In the genomic region with DNA sequence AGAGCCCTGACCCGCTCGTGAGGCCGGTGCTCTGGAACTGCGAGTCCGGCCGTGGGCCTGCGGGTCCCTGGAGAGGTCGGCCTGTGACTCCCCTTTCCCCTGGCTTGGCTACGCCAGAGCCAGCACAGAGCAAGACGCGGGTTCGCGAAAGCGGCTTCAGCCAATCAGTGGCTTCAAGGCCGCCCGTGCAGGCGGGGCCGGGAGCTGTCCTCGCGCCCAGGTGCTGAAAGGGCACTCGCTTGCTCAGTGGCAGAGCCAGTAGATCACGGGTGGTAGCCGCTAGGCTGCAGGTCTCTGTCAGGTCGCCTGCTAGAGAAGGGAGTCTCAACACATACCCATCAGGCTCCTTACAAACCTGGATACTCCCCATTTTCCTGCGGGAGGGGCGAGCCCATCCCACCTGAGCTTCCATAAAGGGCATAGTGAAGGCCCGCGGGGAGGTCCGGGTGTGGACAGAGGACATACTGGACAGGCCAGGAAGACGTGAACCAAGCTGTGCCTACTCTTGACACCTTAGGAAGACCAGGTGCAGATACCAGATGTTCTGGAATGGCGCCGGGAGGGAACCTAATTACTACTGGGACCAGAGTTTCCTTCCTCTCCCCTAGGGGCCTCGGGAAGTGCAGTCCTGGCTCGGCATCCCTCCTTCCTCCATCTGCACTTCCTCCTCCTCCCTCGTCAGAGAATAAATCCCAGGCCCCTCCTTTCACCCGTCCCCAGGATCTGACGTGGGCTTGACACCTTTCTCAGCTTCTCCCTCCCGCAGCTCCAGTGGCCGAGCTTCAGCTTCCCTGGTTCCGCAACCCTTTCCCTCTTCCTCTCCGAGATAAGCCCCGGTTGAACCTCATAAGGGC, we compare ENCODE assay signal across 8 mouse cellular contexts. TPM values are rescaled to one million over a fixed set of nuclear protein-coding genes. Genes with fewer than 3 reads are reported as not detected.
A peak's percentile ranks its signal among the peaks of the same experiment; 100 is the strongest.
DNase-seq lines count a peak whose midpoint lies in the region; ATAC-seq and TF ChIP-seq lines count a peak whose summit lies in the region.

Sez6l2 (plus strand) TSS at position 771 of the 854 bp plus-strand sequence.

- no peaks in the 10 kb centered on the region for H3K36me3 ChIP-seq in ES-Bruce4 (ENCODE audit: control insufficient read depth, insufficient read depth, low read length, poor library complexity, severe bottlenecking)
- peaks cover 7% of the 10 kb centered on the region for H3K36me3 ChIP-seq in forebrain, embryonic 12.5 days (replicated peaks)
- H3K36me3 ChIP-seq in heart, postnatal 0 days (replicated peaks; ENCODE audit: control insufficient read depth, insufficient read depth, low read length), result peaks cover 4% of the 10 kb centered on the region; the same call in 1 of the 2 replicates
- 0 out of 2 replicates have a peak, but pooled peaks cover 3% of the 10 kb centered on the region for H3K36me3 ChIP-seq in liver, postnatal 0 days (replicated peaks; ENCODE audit: insufficient read depth, low read length)
- peaks cover 8% of the 10 kb centered on the region; the same call in 1 of the 2 replicates for H3K36me3 ChIP-seq in neural tube, embryonic 14.5 days (ENCODE audit: control insufficient read depth, insufficient read depth, low read length)
- peaks cover 2% of the 10 kb centered on the region for H3K36me3 ChIP-seq in testis, adult 2 months (ENCODE audit: control insufficient read depth, insufficient read depth, low read length)

- WGBS in forebrain, embryonic 12.5 days, result under 1% methylated on average over 41 of the region's 42 CpGs
- 1% methylated on average over 41 of the region's 42 CpGs for WGBS in heart, postnatal 0 days
- WGBS in liver, postnatal 0 days (ENCODE audit: insufficient replicate concordance), result 2% methylated on average over 42 of the region's 42 CpGs
- under 1% methylated on average over 42 of the region's 42 CpGs for WGBS in neural tube, embryonic 14.5 days

- H3K9me3 ChIP-seq in ES-Bruce4 (replicated peaks; ENCODE audit: control insufficient read depth, insufficient read depth, low read length, poor library complexity, severe bottlenecking), result no peaks in the 10 kb centered on the region
- no peaks in the 10 kb centered on the region for H3K9me3 ChIP-seq in forebrain, embryonic 12.5 days
- H3K9me3 ChIP-seq in heart, postnatal 0 days (replicated peaks; ENCODE audit: control insufficient read depth, low read length), result no peaks in the 10 kb centered on the region
- H3K9me3 ChIP-seq in liver, postnatal 0 days (ENCODE audit: low read length), result no peaks in the 10 kb centered on the region
- no peaks in the 10 kb centered on the region for H3K9me3 ChIP-seq in neural tube, embryonic 14.5 days (ENCODE audit: control insufficient read depth, low read length)

- DNase-seq in c-Kit-positive CD71-positive TER-119-negative erythroid progenitor cells, embryonic 14.5 days (ENCODE audit: low read depth), result peak; percentile 80
- peak; percentile 67 for DNase-seq in heart, postnatal 0 days (ENCODE audit: low spot score)
- peak; percentile 89 to 97 for DNase-seq in kidney, postnatal 36 days
- DNase-seq in liver, postnatal 0 days, result peak; percentile 94

- H3K4me2 ChIP-seq in forebrain, embryonic 12.5 days, result peak within 1 kb of the TSS; percentile 95
- peak within 1 kb of the TSS; percentile 87 for H3K4me2 ChIP-seq in heart, postnatal 0 days (ENCODE audit: low read depth, low read length)
- peak within 1 kb of the TSS; percentile 81 for H3K4me2 ChIP-seq in liver, postnatal 0 days (ENCODE audit: low read depth, low read length)
- peak within 1 kb of the TSS; percentile 87 for H3K4me2 ChIP-seq in neural tube, embryonic 14.5 days (ENCODE audit: low read depth, low read length)

- no peak for TF ChIP-seq CTCF in ES-Bruce4 (IDR thresholded peaks at IDR 0.05; ENCODE audit: low read depth, low read length)
- TF ChIP-seq CTCF in heart, postnatal 0 days (IDR thresholded peaks at IDR 0.05; ENCODE audit: low read depth), result no peak
- 0 out of 2 replicates have a peak, but pooled peaks have one; percentile 6 for TF ChIP-seq CTCF in liver, postnatal 0 days (IDR thresholded peaks at IDR 0.05; ENCODE audit: low read depth)
- TF ChIP-seq CTCF in testis, adult 2 months (IDR thresholded peaks at IDR 0.05; ENCODE audit: control insufficient read depth, insufficient read depth, insufficient replicate concordance, low read depth, low read length), result no peak

- H3K9ac ChIP-seq in ES-Bruce4 (ENCODE audit: low read depth, poor library complexity, severe bottlenecking), result peak within 1 kb of the TSS; percentile 13
- peak within 1 kb of the TSS; percentile 68 for H3K9ac ChIP-seq in forebrain, embryonic 12.5 days
- no peak within 1 kb of the TSS for H3K9ac ChIP-seq in heart, postnatal 0 days (replicated peaks; ENCODE audit: low read depth, low read length)
- H3K9ac ChIP-seq in liver, postnatal 0 days (replicated peaks), result no peak within 1 kb of the TSS
- peak within 1 kb of the TSS; percentile 74 for H3K9ac ChIP-seq in neural tube, embryonic 14.5 days (replicated peaks; ENCODE audit: low read depth, low read length)

- peak within 1 kb of the TSS; percentile 48 for H3K4me3 ChIP-seq in ES-Bruce4 (ENCODE audit: low read depth, low read length)
- peak within 1 kb of the TSS; percentile 50 for H3K4me3 ChIP-seq in forebrain, embryonic 12.5 days (replicated peaks)
- H3K4me3 ChIP-seq in heart, postnatal 0 days (ENCODE audit: low read depth, low read length), result peak within 1 kb of the TSS; percentile 49
- H3K4me3 ChIP-seq in liver, postnatal 0 days (ENCODE audit: low read depth, low read length), result peak within 1 kb of the TSS; percentile 46
- peak within 1 kb of the TSS; percentile 48 for H3K4me3 ChIP-seq in neural tube, embryonic 14.5 days (ENCODE audit: low read depth, low read length)
- peak within 1 kb of the TSS; percentile 31 for H3K4me3 ChIP-seq in testis, adult 2 months (ENCODE audit: control insufficient read depth, low read depth, low read length)

- H3K4me1 ChIP-seq in ES-Bruce4 (ENCODE audit: control insufficient read depth, insufficient read depth, low read length), result no peaks in the 10 kb centered on the region
- H3K4me1 ChIP-seq in forebrain, embryonic 12.5 days, result peaks cover 34% of the 10 kb centered on the region
- peaks cover 15% of the 10 kb centered on the region for H3K4me1 ChIP-seq in heart, postnatal 0 days (ENCODE audit: control insufficient read depth, insufficient read depth)
- H3K4me1 ChIP-seq in liver, postnatal 0 days (ENCODE audit: insufficient read depth), result peaks cover 16% of the 10 kb centered on the region
- H3K4me1 ChIP-seq in neural tube, embryonic 14.5 days (ENCODE audit: control insufficient read depth, insufficient read depth, low read length), result peaks cover 22% of the 10 kb centered on the region
- peaks cover 29% of the 10 kb centered on the region for H3K4me1 ChIP-seq in testis, adult 2 months (ENCODE audit: control insufficient read depth, insufficient read depth, low read length)

- TF ChIP-seq POLR2A in ES-Bruce4 (IDR thresholded peaks at IDR 0.05; ENCODE audit: insufficient read depth, low read length), result no peak
- TF ChIP-seq POLR2A in testis, adult 2 months (IDR thresholded peaks at IDR 0.05; ENCODE audit: control insufficient read depth, low read depth, low read length), result no peak

- no peak for TF ChIP-seq EP300 in ES-Bruce4 (IDR thresholded peaks at IDR 0.05; ENCODE audit: insufficient read depth, low read depth, low read length)
- no peak for TF ChIP-seq EP300 in heart, postnatal 0 days (IDR thresholded peaks at IDR 0.05; ENCODE audit: low read depth)
- TF ChIP-seq EP300 in liver, postnatal 0 days (IDR thresholded peaks at IDR 0.05; ENCODE audit: low read depth), result no peak

- ATAC-seq in forebrain, embryonic 12.5 days (ENCODE audit: low FRiP score), result peak; percentile 89
- ATAC-seq in heart, postnatal 0 days (ENCODE audit: insufficient read depth, low read depth), result peak; percentile 86
- peak; percentile 87 for ATAC-seq in liver, postnatal 0 days
- peak; percentile 87 for ATAC-seq in neural tube, embryonic 14.5 days (ENCODE audit: low read depth)

- no peaks in the 10 kb centered on the region for H3K27me3 ChIP-seq in ES-Bruce4 (ENCODE audit: control insufficient read depth, insufficient read depth, low read length, poor library complexity, severe bottlenecking)
- peaks cover 55% of the 10 kb centered on the region for H3K27me3 ChIP-seq in forebrain, embryonic 12.5 days
- peaks cover 26% of the 10 kb centered on the region for H3K27me3 ChIP-seq in heart, postnatal 0 days (ENCODE audit: control insufficient read depth, insufficient read depth, low read length)
- peaks cover 31% of the 10 kb centered on the region for H3K27me3 ChIP-seq in liver, postnatal 0 days (ENCODE audit: insufficient read depth, low read length)
- no peaks in the 10 kb centered on the region for H3K27me3 ChIP-seq in neural tube, embryonic 14.5 days (ENCODE audit: control insufficient read depth, insufficient read depth, low read length)
- no peaks in the 10 kb centered on the region for H3K27me3 ChIP-seq in testis, adult 2 months (ENCODE audit: control insufficient read depth, insufficient read depth, low read length)

- no peak within 1 kb of the TSS for H3K27ac ChIP-seq in ES-Bruce4 (ENCODE audit: insufficient read depth, low read length)
- H3K27ac ChIP-seq in forebrain, embryonic 12.5 days, result peak within 1 kb of the TSS; percentile 81
- H3K27ac ChIP-seq in heart, postnatal 0 days (ENCODE audit: low read depth), result no peak within 1 kb of the TSS
- no peak within 1 kb of the TSS for H3K27ac ChIP-seq in liver, postnatal 0 days (ENCODE audit: low read depth)
- peak within 1 kb of the TSS; percentile 87 for H3K27ac ChIP-seq in neural tube, embryonic 14.5 days (ENCODE audit: low read depth, low read length)
- H3K27ac ChIP-seq in testis, adult 2 months (ENCODE audit: control insufficient read depth, insufficient read depth, low read depth, low read length), result no peak within 1 kb of the TSS

RNA-seq across cellular contexts. Expression of gene Sez6l2, which starts in this region (rescaled TPM):
- 1.4 and 1.9 TPM in 2 replicates for polyA plus RNA-seq in ES-Bruce4 (2011; ENCODE audit: insufficient read depth, insufficient read length, low read depth, missing spikeins)
- polyA plus RNA-seq in forebrain, embryonic 12.5 days (2016; fragmentation: Nextera tagmentation; extraction: Ambion mirVana), result 8.6 and 10.5 TPM in 2 replicates
- total RNA-seq in heart, postnatal 0 days (2014; rRNA removed; ENCODE audit: low replicate concordance), result 8.7 and 14.2 TPM in 2 replicates
- 1.5 and 1.7 TPM in 2 replicates for polyA plus RNA-seq in heart, postnatal 0 days (2015; fragmentation: Nextera tagmentation; extraction: Ambion mirVana)
- 0.09 and 0.43 TPM in 2 replicates for polyA plus RNA-seq in liver, postnatal 0 days (2015; fragmentation: Nextera tagmentation; extraction: Ambion mirVana)
- polyA plus RNA-seq in neural tube, embryonic 14.5 days (2014; fragmentation: Nextera tagmentation; extraction: Ambion mirVana), result 70.9 and 85.0 TPM in 2 replicates
- 9.9 and 10.7 TPM in 2 replicates for polyA plus RNA-seq in testis, adult 2 months (2012; rRNA removed)

Comparison
In these comparisons a context has a peak if more than half of its experiments do, and no peak if none do; other contexts are left out.
1. Peak in DNase-seq, ATAC-seq, H3K4me3 ChIP-seq and H3K4me2 ChIP-seq in liver, postnatal 0 days; RNA of the gene not detected or under 1 TPM.
2. H3K27ac ChIP-seq: peak in forebrain, embryonic 12.5 days (single experiment) and neural tube, embryonic 14.5 days (single experiment); none in ES-Bruce4 (single experiment), heart, postnatal 0 days (single experiment), liver, postnatal 0 days (single experiment) and testis, adult 2 months (single experiment).
3. H3K9ac ChIP-seq: peak in ES-Bruce4 (single experiment), forebrain, embryonic 12.5 days (single experiment) and neural tube, embryonic 14.5 days (single experiment); none in heart, postnatal 0 days (single experiment) and liver, postnatal 0 days (single experiment).
4. Peak in every context shown above with its lines, with median percentiles within 50 percentile points of each other: H3K4me3 ChIP-seq, DNase-seq, ATAC-seq and H3K4me2 ChIP-seq.